Comparison of ENCODE assay signal across 9 mouse cellular contexts in the genomic region with DNA sequence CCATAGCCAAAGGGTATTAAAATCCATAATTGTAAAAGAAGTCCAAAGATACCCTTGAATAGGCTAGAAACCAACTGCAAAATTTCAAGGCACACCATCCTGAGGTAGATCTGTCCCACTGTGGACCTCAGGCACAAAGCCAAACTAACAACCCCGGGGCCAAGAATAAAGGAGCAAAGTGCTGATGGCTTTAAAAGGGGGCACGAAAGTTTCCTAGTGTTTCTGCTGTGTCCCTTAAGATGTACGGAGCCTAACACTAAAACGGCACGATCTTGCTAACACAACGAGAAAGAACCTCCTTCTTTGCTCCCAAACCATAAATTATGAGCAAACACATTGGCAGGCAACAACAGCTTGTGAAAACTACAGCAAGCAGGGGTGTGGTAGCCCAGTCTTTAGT. TPM values are rescaled to one million over a fixed set of nuclear protein-coding genes. Genes with fewer than 3 reads are reported as not detected.
A peak's percentile ranks its signal among the peaks of the same experiment; 100 is the strongest.
DNase-seq lines count a peak whose midpoint lies in the region; ATAC-seq lines count a peak whose summit lies in the region.
"Had no signal": no experiment of that assay in that cellular context is flagged by ENCODE, and none has a peak within 500 bp of the region (broad histone marks: within the 10 kb centered on the region; RNA-seq: fewer than 3 reads in every experiment).

No protein-coding gene starts in this region.

- H3K9me3 ChIP-seq in embryonic facial prominence, embryonic 13.5 days, result no peaks in the 10 kb centered on the region
- H3K9me3 ChIP-seq in hindbrain, embryonic 14.5 days (ENCODE audit: control insufficient read depth, low read length), result no peaks in the 10 kb centered on the region
- H3K9me3 ChIP-seq in midbrain, embryonic 12.5 days, result no peaks in the 10 kb centered on the region

- H3K4me2 ChIP-seq in embryonic facial prominence, embryonic 13.5 days, result peak overlapping the region; percentile 89
- H3K4me2 ChIP-seq in hindbrain, embryonic 14.5 days (replicated peaks), result peak overlapping the region; percentile 95; the same call in 1 of the 2 replicates
- peak overlapping the region; percentile 68 for H3K4me2 ChIP-seq in midbrain, embryonic 12.5 days (replicated peaks)

- H3K27me3 ChIP-seq in embryonic facial prominence, embryonic 13.5 days, result no peaks in the 10 kb centered on the region
- H3K27me3 ChIP-seq in hindbrain, embryonic 14.5 days (ENCODE audit: control insufficient read depth, insufficient read depth, low read length), result no peaks in the 10 kb centered on the region
- H3K27me3 ChIP-seq in midbrain, embryonic 12.5 days, result peaks cover 26% of the 10 kb centered on the region

- peaks cover 23% of the 10 kb centered on the region for H3K4me1 ChIP-seq in embryonic facial prominence, embryonic 13.5 days
- H3K4me1 ChIP-seq in hindbrain, embryonic 14.5 days (replicated peaks; ENCODE audit: control insufficient read depth, insufficient read depth, low read length), result peaks cover 8% of the 10 kb centered on the region
- H3K4me1 ChIP-seq in midbrain, embryonic 12.5 days, result peaks cover 10% of the 10 kb centered on the region

- H3K27ac ChIP-seq in embryonic facial prominence, embryonic 13.5 days, result no peak overlapping the region
- no peak overlapping the region for H3K27ac ChIP-seq in hindbrain, embryonic 14.5 days
- H3K27ac ChIP-seq in midbrain, embryonic 12.5 days (replicated peaks), result no peak overlapping the region

- peak overlapping the region; percentile 86; the same call in 1 of the 2 replicates for H3K4me3 ChIP-seq in embryonic facial prominence, embryonic 13.5 days
- peak overlapping the region; percentile 86; the same call in 1 of the 2 replicates for H3K4me3 ChIP-seq in hindbrain, embryonic 14.5 days (replicated peaks; ENCODE audit: low read length)
- no peak overlapping the region for H3K4me3 ChIP-seq in midbrain, embryonic 12.5 days

- no peak overlapping the region for H3K9ac ChIP-seq in embryonic facial prominence, embryonic 13.5 days
- H3K9ac ChIP-seq in hindbrain, embryonic 14.5 days, result no peak overlapping the region
- H3K9ac ChIP-seq in midbrain, embryonic 12.5 days (replicated peaks), result no peak overlapping the region

- 85% methylated on average over 6 of the region's 6 CpGs for WGBS in embryonic facial prominence, embryonic 13.5 days
- WGBS in hindbrain, embryonic 14.5 days, result 81% methylated on average over 6 of the region's 6 CpGs
- WGBS in midbrain, embryonic 12.5 days, result 89% methylated on average over 6 of the region's 6 CpGs

- DNase-seq in kidney, adult 9 months, result peak; percentile 48
- no peak for DNase-seq in kidney, postnatal 4 days
- no peak for DNase-seq in hindbrain, embryonic 14.5 days (ENCODE audit: low spot score)
- no peak for DNase-seq in ovary, postnatal 10 days (ENCODE audit: low spot score)
- no peak for DNase-seq in urinary bladder, postnatal 25 days (ENCODE audit: low spot score)
- no peak for DNase-seq in c-Kit-positive CD71-positive TER-119-positive erythroid progenitor cells, embryonic 14.5 days (ENCODE audit: low spot score)
- DNase-seq: lung, adult 18-20 months had no signal

- H3K36me3 ChIP-seq in embryonic facial prominence, embryonic 13.5 days, result peaks cover 16% of the 10 kb centered on the region
- H3K36me3 ChIP-seq in hindbrain, embryonic 14.5 days (replicated peaks; ENCODE audit: control insufficient read depth, insufficient read depth), result peaks cover 9% of the 10 kb centered on the region
- H3K36me3 ChIP-seq in midbrain, embryonic 12.5 days, result peaks cover 14% of the 10 kb centered on the region

- ATAC-seq in embryonic facial prominence, embryonic 13.5 days (ENCODE audit: insufficient number of reproducible peaks, insufficient read depth, low FRiP score, low TSS enrichment, low read depth), result no peak
- ATAC-seq in hindbrain, embryonic 14.5 days (ENCODE audit: low FRiP score), result no peak
- no peak for ATAC-seq in midbrain, embryonic 12.5 days (ENCODE audit: low FRiP score, low read depth)

RNA-seq across cellular contexts. Expression of a gene that starts 1.6 kb away (rescaled TPM):
- polyA plus RNA-seq in embryonic facial prominence, embryonic 13.5 days (2015; fragmentation: Nextera tagmentation; extraction: Ambion mirVana), result 13.8 and 16.0 TPM in 2 replicates
- 8.6 and 9.5 TPM in 2 replicates for polyA plus RNA-seq in hindbrain, embryonic 14.5 days (2014; fragmentation: Nextera tagmentation; extraction: Ambion mirVana)
- polyA plus RNA-seq in midbrain, embryonic 12.5 days (2016; fragmentation: Nextera tagmentation; extraction: Ambion mirVana), result 10.5 and 12.9 TPM in 2 replicates

RNA-seq across cellular contexts. Expression of a gene that starts 57.2 kb away (rescaled TPM):
- 10.7 and 13.4 TPM in 2 replicates for polyA plus RNA-seq in embryonic facial prominence, embryonic 13.5 days (2015; fragmentation: Nextera tagmentation; extraction: Ambion mirVana)
- polyA plus RNA-seq in hindbrain, embryonic 14.5 days (2014; fragmentation: Nextera tagmentation; extraction: Ambion mirVana), result 35.6 and 35.8 TPM in 2 replicates
- 12.7 and 14.5 TPM in 2 replicates for polyA plus RNA-seq in midbrain, embryonic 12.5 days (2016; fragmentation: Nextera tagmentation; extraction: Ambion mirVana)
